Mouse (Mus musculus) T-helper 1 cell (primary cell): Measurements from ENCODE around the gene G430095P16Rik.

ENCODE experiments used
- in situ Hi-C: fragments of 300-600 bp; cut with MboI, MseI; formaldehyde crosslinking; loops from one replicate; pipeline ENCODE4 v1.15.1; 2025; ENCODE audit warnings: high pct_unique_total_duplicates

Gene G430095P16Rik

GRCm38 (mm10) chr8:84768343-84769095, 45.7 kb downstream of the G430095P16Rik start:
- in situ Hi-C loops: no loop called here

- in situ Hi-C loops: no loop called here
Measured at GRCm38 (mm10) chr8:84769324-84769723, 46.5 kb downstream of the G430095P16Rik start.

GRCm38 (mm10) chr8:84770100-84770953, 47.5 kb downstream of the G430095P16Rik start:
- in situ Hi-C loops: no loop called here

DNA sequence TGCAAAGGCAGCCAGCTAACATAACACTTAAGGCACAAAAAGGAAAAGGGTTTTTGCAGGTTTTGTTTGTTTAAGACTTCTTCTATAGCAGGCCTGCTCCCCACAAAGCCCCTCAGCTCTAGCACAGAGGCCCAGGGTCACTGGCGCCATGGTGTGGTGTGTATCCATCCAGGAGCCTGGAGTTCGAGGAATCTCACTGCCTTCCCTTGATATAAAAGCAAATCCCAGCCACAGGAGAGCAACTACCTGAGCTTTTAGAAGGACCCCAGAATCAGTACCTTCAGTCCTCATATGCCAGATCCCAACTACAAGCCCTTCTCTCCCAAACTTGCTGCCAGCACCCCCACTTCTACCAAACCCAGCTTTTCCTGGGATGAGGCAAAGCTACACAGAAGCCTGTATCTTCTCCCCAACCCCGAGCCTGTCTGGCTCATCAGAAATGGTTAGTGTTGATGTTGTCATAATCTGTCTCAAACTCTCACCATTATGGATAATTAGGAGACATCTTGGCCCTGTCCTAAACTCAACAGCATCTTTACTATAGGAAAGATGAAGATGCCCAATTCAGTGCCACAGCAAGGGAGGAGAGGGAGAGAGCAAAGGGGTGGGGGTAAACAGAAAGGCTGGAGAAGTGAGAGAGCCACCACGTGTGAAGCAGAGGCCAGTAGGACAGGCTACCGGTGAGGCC, 48.3 kb downstream of the G430095P16Rik start:
- in situ Hi-C loops: no loop called here

GRCm38 (mm10) chr8:84771941-84772378, 49.2 kb downstream of the G430095P16Rik start:
- in situ Hi-C loops: no loop called here

DNA sequence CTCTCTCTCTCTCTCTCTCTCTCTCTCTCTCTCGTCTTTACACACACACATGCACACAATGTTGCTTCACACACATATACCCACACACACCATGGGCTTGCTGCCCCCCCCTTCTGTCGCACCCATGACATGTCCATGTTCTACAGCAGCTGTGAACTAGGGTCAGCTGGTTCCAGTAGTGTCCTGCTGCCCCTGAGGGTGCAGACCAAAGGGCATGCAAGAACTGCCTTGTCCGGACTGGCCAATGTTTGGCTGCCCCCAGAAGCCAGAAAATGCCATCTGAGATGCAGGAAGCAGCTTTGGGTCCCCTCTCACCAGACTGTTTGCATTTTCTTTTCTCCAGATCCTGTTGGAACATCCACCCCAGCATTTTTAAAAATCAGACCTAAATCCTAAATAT, 49.8 kb downstream of the G430095P16Rik start:
- in situ Hi-C loops: no loop called here

DNA sequence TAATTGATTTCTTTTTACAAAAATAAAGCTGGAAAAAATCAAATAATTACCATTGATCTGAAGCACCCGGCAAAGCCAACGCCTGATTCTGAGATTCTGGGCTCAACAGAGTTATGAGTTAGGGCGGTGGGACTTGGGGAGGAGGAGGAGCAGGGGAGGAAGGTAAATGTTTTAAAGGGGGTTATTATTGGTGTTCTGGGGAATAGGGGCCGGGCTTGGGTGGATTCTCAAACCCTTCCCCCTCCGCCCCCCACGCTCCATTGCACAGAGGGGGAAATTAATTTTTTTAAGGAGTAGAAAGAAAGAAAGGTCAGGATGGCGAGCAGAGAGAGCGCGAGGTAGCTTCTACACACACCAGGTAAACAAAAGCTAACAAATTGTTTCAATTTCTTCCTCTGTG, 50.5 kb downstream of the G430095P16Rik start:
- in situ Hi-C loops: no loop called here

DNA sequence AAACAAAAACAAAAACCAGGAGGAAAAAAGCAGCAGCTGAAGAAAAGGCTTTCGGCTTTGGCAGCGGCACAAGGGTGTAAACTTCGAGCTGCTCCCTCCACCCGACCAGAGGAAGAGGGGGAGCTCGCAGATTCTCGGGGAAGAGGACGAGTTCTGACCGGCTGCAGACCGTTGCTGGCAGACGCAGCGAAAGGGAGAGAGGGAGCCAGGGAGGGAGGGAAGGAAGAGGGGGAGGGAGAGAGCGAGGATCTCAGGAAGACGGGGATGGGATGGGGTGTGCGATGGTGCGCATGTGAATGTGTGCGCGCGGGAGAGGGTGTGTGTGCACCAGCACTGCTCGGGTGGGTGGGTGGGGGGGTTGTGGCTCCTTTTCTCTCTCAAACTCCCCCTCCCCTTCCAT, 51.0 kb downstream of the G430095P16Rik start:
- in situ Hi-C loops: no loop called here

GRCm38 (mm10) chr8:84774473-84774911, 51.7 kb downstream of the G430095P16Rik start:
- in situ Hi-C loops: no loop called here

GRCm38 (mm10) chr8:84775105-84775591, 52.3 kb downstream of the G430095P16Rik start:
- in situ Hi-C loops: no loop called here

GRCm38 (mm10) chr8:84775621-84776113, 52.9 kb downstream of the G430095P16Rik start:
- in situ Hi-C loops: no loop called here
